Mouse (Mus musculus): ENCODE data around the gene Srp14. TPM values are rescaled to one million over a fixed set of nuclear protein-coding genes. Genes with fewer than 3 reads are reported as not detected.
A peak's percentile ranks its signal among the peaks of the same experiment; 100 is the strongest.

Srp14 gene
- total and polyA plus RNA-seq, 2 experiments from 2014 or later: 181 to 352 TPM

- Histone ChIP-seq H3K9ac (replicated peaks; ENCODE audit: low read length, poor library complexity, severe bottlenecking) (no peak overlapping the region), H3K4me1 (ENCODE audit: insufficient read depth, low read length) (no peaks in the 10 kb centered on the region), H3K9me3 (ENCODE audit: low read length) (no peaks in the 10 kb centered on the region), H3K27ac (ENCODE audit: low read depth, low read length) (no peak overlapping the region), H3K27me3 (ENCODE audit: insufficient read depth, low read length) (no peaks in the 10 kb centered on the region), H3K4me3 (ENCODE audit: low read depth, low read length) (no peak overlapping the region), H3K36me3 (ENCODE audit: insufficient read depth, low read length) (no peaks in the 10 kb centered on the region), H3K4me2 (ENCODE audit: low read depth, low read length, poor library complexity, severe bottlenecking) (no peak overlapping the region)
- DNase-seq (ENCODE audit: low spot score) (no peak), ATAC-seq (ENCODE audit: low FRiP score) (no peak)
- TF ChIP-seq CTCF (IDR thresholded peaks at IDR 0.05): no peak
- WGBS: 85% methylated on average over 16 of the region's 16 CpGs
These were observed 33.2 kb upstream of the Srp14 start for GRCm38 (mm10) chr2:118512418-118513377.

- ATAC-seq (ENCODE audit: low FRiP score): no peak
- H3K9me3 ChIP-seq (ENCODE audit: low read length): no peaks in the 10 kb centered on the region
- no peak overlapping the region for H3K4me3 ChIP-seq (ENCODE audit: low read depth, low read length)
- H3K4me1 ChIP-seq (ENCODE audit: insufficient read depth, low read length): no peaks in the 10 kb centered on the region
- H3K4me2 ChIP-seq (ENCODE audit: low read depth, low read length, poor library complexity, severe bottlenecking): no peak overlapping the region
- H3K36me3 ChIP-seq (ENCODE audit: insufficient read depth, low read length): no peaks in the 10 kb centered on the region
- DNase-seq (ENCODE audit: low spot score): no peak
- TF ChIP-seq CTCF (IDR thresholded peaks at IDR 0.05): no peak
- H3K27ac ChIP-seq (ENCODE audit: low read depth, low read length): no peak overlapping the region
- H3K9ac ChIP-seq (replicated peaks; ENCODE audit: low read length, poor library complexity, severe bottlenecking): no peak overlapping the region
- 68% methylated on average over 11 of the region's 11 CpGs for WGBS
- no peaks in the 10 kb centered on the region for H3K27me3 ChIP-seq (ENCODE audit: insufficient read depth, low read length)
These were observed 32.4 kb upstream of the Srp14 start for GRCm38 (mm10) chr2:118511779-118512417.

GRCm38 (mm10) chr2:118510447-118511310 lies 31.2 kb upstream of the Srp14 start:
- DNase-seq (ENCODE audit: low spot score): peak; percentile 96
- Histone ChIP-seq H3K4me3 (ENCODE audit: low read depth, low read length) (no peak overlapping the region), H3K9ac (replicated peaks; ENCODE audit: low read length, poor library complexity, severe bottlenecking) (no peak overlapping the region), H3K4me2 (ENCODE audit: low read depth, low read length, poor library complexity, severe bottlenecking) (no peak overlapping the region), H3K27ac (ENCODE audit: low read depth, low read length) (no peak overlapping the region), H3K9me3 (ENCODE audit: low read length) (no peaks in the 10 kb centered on the region), H3K27me3 (ENCODE audit: insufficient read depth, low read length) (no peaks in the 10 kb centered on the region), H3K36me3 (ENCODE audit: insufficient read depth, low read length) (no peaks in the 10 kb centered on the region), H3K4me1 (ENCODE audit: insufficient read depth, low read length) (no peaks in the 10 kb centered on the region)
- ATAC-seq (ENCODE audit: low FRiP score): peak; percentile 86
- no peak for TF ChIP-seq CTCF (IDR thresholded peaks at IDR 0.05)
- WGBS: 38% methylated on average over 29 of the region's 29 CpGs

- no peak overlapping the region for H3K9ac ChIP-seq (replicated peaks; ENCODE audit: low read length, poor library complexity, severe bottlenecking)
- H3K36me3 ChIP-seq (ENCODE audit: insufficient read depth, low read length): no peaks in the 10 kb centered on the region
- H3K4me3 ChIP-seq (ENCODE audit: low read depth, low read length): no peak overlapping the region
- no peak overlapping the region for H3K4me2 ChIP-seq (ENCODE audit: low read depth, low read length, poor library complexity, severe bottlenecking)
- 54% methylated on average over 8 of the region's 8 CpGs for WGBS
- no peak; the same call in 1 of the 2 replicates for ATAC-seq (ENCODE audit: low FRiP score)
- no peaks in the 10 kb centered on the region for H3K9me3 ChIP-seq (ENCODE audit: low read length)
- DNase-seq (ENCODE audit: low spot score): no peak
- H3K27me3 ChIP-seq (ENCODE audit: insufficient read depth, low read length): no peaks in the 10 kb centered on the region
- H3K27ac ChIP-seq (ENCODE audit: low read depth, low read length): no peak overlapping the region
- no peak for TF ChIP-seq CTCF (IDR thresholded peaks at IDR 0.05)
- H3K4me1 ChIP-seq (ENCODE audit: insufficient read depth, low read length): no peaks in the 10 kb centered on the region
These were observed 30.4 kb upstream of the Srp14 start for GRCm38 (mm10) chr2:118509688-118510446.

GRCm38 (mm10) chr2:118507126-118507525 lies 27.6 kb upstream of the Srp14 start:
- 95% methylated on average over 7 of the region's 7 CpGs for WGBS
- DNase-seq (ENCODE audit: low spot score): no peak

More at GRCm38 (mm10) chr2:118507126-118507525, 27.6 kb upstream of the Srp14 start:
- Histone ChIP-seq H3K9me3 (ENCODE audit: low read length) (no peaks in the 10 kb centered on the region), H3K36me3 (ENCODE audit: insufficient read depth, low read length) (no peaks in the 10 kb centered on the region), H3K4me1 (ENCODE audit: insufficient read depth, low read length) (no peaks in the 10 kb centered on the region), H3K9ac (replicated peaks; ENCODE audit: low read length, poor library complexity, severe bottlenecking) (no peak overlapping the region), H3K27ac (ENCODE audit: low read depth, low read length) (no peak overlapping the region), H3K4me2 (ENCODE audit: low read depth, low read length, poor library complexity, severe bottlenecking) (no peak overlapping the region), H3K4me3 (ENCODE audit: low read depth, low read length) (no peak overlapping the region), H3K27me3 (ENCODE audit: insufficient read depth, low read length) (no peaks in the 10 kb centered on the region)
- TF ChIP-seq CTCF (IDR thresholded peaks at IDR 0.05): no peak
- no peak for ATAC-seq (ENCODE audit: low FRiP score)

All from midbrain, postnatal 0 days (tissue).